Comparison of ENCODE assay signal across 13 mouse cellular contexts in genomic region chr1:144030499-144030898, GRCm38 (mm10). TPM values are rescaled to one million over a fixed set of nuclear protein-coding genes. Genes with fewer than 3 reads are reported as not detected.
A peak's percentile ranks its signal among the peaks of the same experiment; 100 is the strongest.
DNase-seq lines count a peak whose midpoint lies in the region; ATAC-seq and TF ChIP-seq lines count a peak whose summit lies in the region.
"Had no signal": no experiment of that assay in that cellular context is flagged by ENCODE, and none has a peak within 500 bp of the region (broad histone marks: within the 10 kb centered on the region; RNA-seq: fewer than 3 reads in every experiment).

No protein-coding gene starts in this region.

- no peaks in the 10 kb centered on the region for H3K36me3 ChIP-seq in hindbrain, postnatal 0 days (ENCODE audit: insufficient read depth, low read length)
- no peaks in the 10 kb centered on the region for H3K36me3 ChIP-seq in lung, postnatal 0 days (ENCODE audit: insufficient read depth, low read length)
- H3K36me3 ChIP-seq: heart, embryonic 13.5 days had no signal

- no peaks in the 10 kb centered on the region for H3K9me3 ChIP-seq in hindbrain, postnatal 0 days (ENCODE audit: low read length)
- H3K9me3 ChIP-seq in lung, postnatal 0 days (ENCODE audit: low read length) = no peaks in the 10 kb centered on the region
- H3K9me3 ChIP-seq: heart, embryonic 13.5 days had no signal

- no peak overlapping the region for H3K4me2 ChIP-seq in hindbrain, postnatal 0 days (ENCODE audit: low read depth, low read length)
- no peak overlapping the region for H3K4me2 ChIP-seq in lung, postnatal 0 days (replicated peaks; ENCODE audit: low read depth, low read length)
- H3K4me2 ChIP-seq: heart, embryonic 13.5 days had no signal

- no peak overlapping the region for H3K4me3 ChIP-seq in hindbrain, postnatal 0 days (ENCODE audit: low read length)
- H3K4me3 ChIP-seq in lung, postnatal 0 days (ENCODE audit: low read depth, low read length) = no peak overlapping the region
- H3K4me3 ChIP-seq: heart, embryonic 13.5 days; myocyte had no signal

- DNase-seq in embryo, embryonic 10 days (ENCODE audit: low spot score) = peak; percentile 14
- no peak for DNase-seq in embryo, embryonic 9.5 days (ENCODE audit: extremely low spot score)
- DNase-seq in Patski (ENCODE audit: low read depth, low spot score) = no peak
- DNase-seq in hindbrain, postnatal 0 days (ENCODE audit: low spot score) = peak; percentile 37
- DNase-seq in kidney, postnatal 25 days = peak; percentile 43 to 79
- no peak for DNase-seq in lung, postnatal 4 days
- DNase-seq in lung, postnatal 0 days (ENCODE audit: low spot score) = no peak
- DNase-seq: cerebellum, adult 9-10 months; liver; thymus, postnatal 14 days had no signal

- TF ChIP-seq EP300 in lung, postnatal 0 days (IDR thresholded peaks at IDR 0.05) = no peak

- no peaks in the 10 kb centered on the region for H3K4me1 ChIP-seq in hindbrain, postnatal 0 days (ENCODE audit: insufficient read depth, low read length)
- no peaks in the 10 kb centered on the region for H3K4me1 ChIP-seq in lung, postnatal 0 days (ENCODE audit: insufficient read depth, low read depth, low read length)
- H3K4me1 ChIP-seq: heart, embryonic 13.5 days had no signal

- no peak overlapping the region for H3K27ac ChIP-seq in hindbrain, postnatal 0 days
- no peak overlapping the region for H3K27ac ChIP-seq in lung, postnatal 0 days (ENCODE audit: low read length)
- H3K27ac ChIP-seq: heart, embryonic 13.5 days had no signal

- no peak for TF ChIP-seq CTCF in Patski (IDR thresholded peaks at IDR 0.05)
- no peak for TF ChIP-seq CTCF in hindbrain, postnatal 0 days (IDR thresholded peaks at IDR 0.05; ENCODE audit: low read depth)
- TF ChIP-seq CTCF in lung, postnatal 0 days (IDR thresholded peaks at IDR 0.05) = no peak

- no peaks in the 10 kb centered on the region for H3K27me3 ChIP-seq in Patski
- no peaks in the 10 kb centered on the region for H3K27me3 ChIP-seq in hindbrain, postnatal 0 days (ENCODE audit: insufficient read depth, low read length)
- H3K27me3 ChIP-seq in lung, postnatal 0 days (replicated peaks; ENCODE audit: insufficient read depth, low read length) = no peaks in the 10 kb centered on the region
- H3K27me3 ChIP-seq: heart, embryonic 13.5 days had no signal

- WGBS in hindbrain, postnatal 0 days = 35% methylated on average over 6 of the region's 6 CpGs
- 83% methylated on average over 6 of the region's 6 CpGs for WGBS in lung, postnatal 0 days

- in situ Hi-C loops in Patski (cut with MboI; ENCODE audit: low pct_unique_long_range_greater_than_20kb) = no loop called here

- H3K9ac ChIP-seq in hindbrain, postnatal 0 days (replicated peaks; ENCODE audit: low read length) = no peak overlapping the region
- H3K9ac ChIP-seq in lung, postnatal 0 days (replicated peaks; ENCODE audit: low read depth) = no peak overlapping the region
- H3K9ac ChIP-seq: heart, embryonic 13.5 days had no signal

- peak; percentile 100 for ATAC-seq in Patski
- ATAC-seq in hindbrain, postnatal 0 days = peak; percentile 73; the same call in 1 of the 2 replicates
- no peak for ATAC-seq in megakaryocyte-erythroid progenitor cell, adult 5-6 weeks (replicated peaks; ENCODE audit: low FRiP score, low TSS enrichment, poor library complexity, severe bottlenecking)
- no peak for ATAC-seq in lung, postnatal 0 days

- CTCF ChIA-PET in Patski (lab: Charles Lee) = no interaction called here

- POLR2A ChIA-PET in Patski (lab: Charles Lee) = no interaction called here

RNA-seq across cellular contexts. Expression of gene Rgs2, which starts 26.5 kb away (rescaled TPM):
- 52.2 TPM for polyA plus RNA-seq in Patski (2021)
- 13.6 and 14.9 TPM in 2 replicates for total RNA-seq in hindbrain, postnatal 0 days (2014; rRNA removed)
- polyA plus RNA-seq in hindbrain, postnatal 0 days (2015; fragmentation: Nextera tagmentation; extraction: Ambion mirVana) = 70.7 and 71.1 TPM in 2 replicates
- 9.0 and 12.7 TPM in 2 replicates for total RNA-seq in megakaryocyte-erythroid progenitor cell, adult 5-6 weeks (2014; fragmentation: Nextera tagmentation)
- 32.5 and 55.4 TPM in 2 replicates for total RNA-seq in megakaryocyte-erythroid progenitor cell, adult 5-6 weeks (2017)
- 134 and 142 TPM in 2 replicates for polyA plus RNA-seq in lung, postnatal 0 days (2015; fragmentation: Nextera tagmentation; extraction: Ambion mirVana)

Comparison
In these comparisons a context has a peak if more than half of its experiments do, and no peak if none do; other contexts are left out.
1. DNase-seq: peak in embryo, embryonic 10 days (single experiment), hindbrain, postnatal 0 days (single experiment) and kidney, postnatal 25 days (2 of 2); none in embryo, embryonic 9.5 days (single experiment), Patski (single experiment), lung, postnatal 4 days (0 of 2) and lung, postnatal 0 days (single experiment).
2. ATAC-seq: peak in Patski (single experiment) and hindbrain, postnatal 0 days (single experiment); none in megakaryocyte-erythroid progenitor cell, adult 5-6 weeks (single experiment) and lung, postnatal 0 days (single experiment).